In the genomic region with DNA sequence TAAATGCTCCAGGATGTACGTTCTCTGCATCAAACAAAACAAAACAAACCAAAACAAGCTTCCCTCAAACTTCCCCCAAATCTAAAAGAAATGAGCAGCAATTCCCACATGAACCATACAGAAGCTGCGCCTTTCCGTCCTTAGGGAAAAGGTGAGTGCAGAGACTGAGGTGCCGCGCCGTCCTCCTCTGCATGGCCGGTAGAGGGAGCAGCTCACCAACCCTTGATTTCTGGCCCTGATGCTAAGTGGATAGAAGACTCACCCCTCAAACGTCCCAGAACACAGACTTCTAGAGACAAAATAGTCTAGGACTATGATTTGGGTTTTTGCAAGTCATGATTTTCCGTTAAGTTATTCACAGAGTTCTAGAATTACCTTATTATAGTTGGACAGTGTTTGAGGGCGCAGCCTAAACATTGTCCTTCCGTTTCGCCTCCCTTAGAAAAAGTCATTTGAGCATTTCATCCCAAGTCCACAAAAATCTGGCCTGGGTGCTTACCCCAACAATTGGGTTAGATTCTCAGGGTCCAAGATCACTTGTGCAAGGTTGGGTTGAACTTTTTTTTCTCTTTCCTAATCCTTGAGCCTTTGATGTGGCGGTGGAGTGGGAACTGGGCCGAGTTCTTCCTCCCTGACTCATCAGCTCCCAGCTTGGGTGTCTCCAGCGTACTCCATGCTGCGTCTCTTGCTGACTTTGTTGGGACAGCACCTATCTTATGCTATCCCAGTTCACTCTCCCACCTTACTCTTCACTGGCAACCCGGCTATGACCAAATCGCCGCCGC, we compare ENCODE assay signal across 7 mouse cellular contexts. TPM values are rescaled to one million over a fixed set of nuclear protein-coding genes. Genes with fewer than 3 reads are reported as not detected.
DNase-seq lines count a peak whose midpoint lies in the region; ATAC-seq lines count a peak whose summit lies in the region.

No protein-coding gene starts in this region.

- H3K27ac ChIP-seq in embryonic facial prominence, embryonic 11.5 days (replicated peaks; ENCODE audit: low read depth, low read length), result no peak overlapping the region

- H3K4me3 ChIP-seq in embryonic facial prominence, embryonic 11.5 days (ENCODE audit: low read depth, low read length), result no peak overlapping the region

- H3K4me2 ChIP-seq in embryonic facial prominence, embryonic 11.5 days (ENCODE audit: low read depth, low read length), result no peak overlapping the region

- peak; percentile 61 for DNase-seq in right cerebral cortex, postnatal 14 days
- DNase-seq in right cerebral cortex, adult 18-20 months, result no peak
- DNase-seq in adipocyte (ENCODE audit: low spot score), result peak; percentile 66
- DNase-seq in embryonic facial prominence, embryonic 11.5 days (ENCODE audit: low spot score), result peak; percentile 77
- peak; percentile 72 to 80 for DNase-seq in heart, postnatal 14 days
- peak; percentile 55 to 72 for DNase-seq in left cerebral cortex, postnatal 14 days (ENCODE audit: low spot score in 2 of 2)

- no peaks in the 10 kb centered on the region for H3K36me3 ChIP-seq in embryonic facial prominence, embryonic 11.5 days (replicated peaks; ENCODE audit: control insufficient read depth, insufficient read depth, low read depth, low read length)

- 54% methylated on average over 20 of the region's 20 CpGs for WGBS in embryonic facial prominence, embryonic 11.5 days

- no peaks in the 10 kb centered on the region for H3K9me3 ChIP-seq in embryonic facial prominence, embryonic 11.5 days (replicated peaks; ENCODE audit: control insufficient read depth, low read length)

- H3K4me1 ChIP-seq in embryonic facial prominence, embryonic 11.5 days (ENCODE audit: control insufficient read depth, insufficient read depth, low read length), result no peaks in the 10 kb centered on the region

- intact Hi-C loops in heart, postnatal 14 days (cut with DNase I), result loop anchor here (1.0 to 10.0 kb wide), 3 partner anchors 478 to 886 kb away; no protein-coding TSS in a partner anchor
- intact Hi-C loops in left cerebral cortex, postnatal 14 days (cut with DNase I), result loop anchor here (1.0 kb wide), 1 partner anchor 612 kb away; no protein-coding TSS in a partner anchor

- no peak; the same call in 1 of the 2 replicates for ATAC-seq in embryonic facial prominence, embryonic 11.5 days (replicated peaks; ENCODE audit: insufficient number of reproducible peaks, low FRiP score, low TSS enrichment, low read depth)
- peak; percentile 72 for ATAC-seq in monocyte, adult 5-6 weeks (replicated peaks; ENCODE audit: insufficient number of reproducible peaks, low FRiP score, low TSS enrichment, poor library complexity, severe bottlenecking)

- no peak overlapping the region for H3K9ac ChIP-seq in embryonic facial prominence, embryonic 11.5 days (replicated peaks; ENCODE audit: low read length)

- no peaks in the 10 kb centered on the region for H3K27me3 ChIP-seq in embryonic facial prominence, embryonic 11.5 days (ENCODE audit: control insufficient read depth, insufficient read depth, low read length)

RNA-seq across cellular contexts. Expression of a gene that starts 33.5 kb away (rescaled TPM):
- polyA plus RNA-seq in embryonic facial prominence, embryonic 11.5 days (2014; fragmentation: Nextera tagmentation; extraction: Ambion mirVana), result 48.7 and 50.0 TPM in 2 replicates
- 10 to 100 TPM; 48.9 to 51.1 TPM for total RNA-seq in heart, postnatal 14 days (2021)
- total RNA-seq in left cerebral cortex, postnatal 14 days (2021), result 10 to 100 TPM; 60.9 to 66.6 TPM
- 227 to 337 TPM (median 264 TPM) in 3 replicates for total RNA-seq in monocyte, adult 5-6 weeks (2017)
